Mouse (Mus musculus) stomach, postnatal 0 days (tissue): ENCODE measurements at regions not wholly inside any gene's neighbourhood (a gene's known extent, or its start where the extent isn't known, plus 50 kb on each side); places are given as distances from the start of the nearest gene placed in this dataset.

Source experiments
- ATAC-seq: fragments of 200-750 bp; cut with Nextera tagmentation; 2 replicates; pipeline ENCODE4 v1.8.0; 2017; ENCODE audit not compliant: low FRiP score, low TSS enrichment
- DNase-seq: peaks from one replicate; pipeline ENCODE4 v3.0.0-alpha.2; 2016; ENCODE audit warnings: low spot score
- H3K27ac ChIP-seq: fragments of 300-500 bp; sonication (generic); replicated peaks from 2 replicates; pipeline ENCODE4 v1.5.1; 2014; ENCODE audit warnings: mild to moderate bottlenecking, control low read depth
- H3K27me3 ChIP-seq: fragments of 300-500 bp; sonication (generic); 2 replicates; pipeline ENCODE4 v1.6.1; 2014; ENCODE audit warnings: low read length; ENCODE audit not compliant: control insufficient read depth, insufficient read depth
- H3K36me3 ChIP-seq: fragments of 300-500 bp; sonication (generic); 2 replicates; pipeline ENCODE4 v1.6.1; 2014; ENCODE audit warnings: low read length, mixed read lengths; ENCODE audit not compliant: control insufficient read depth, insufficient read depth
- H3K4me1 ChIP-seq: fragments of 300-500 bp; sonication (generic); replicated peaks from 2 replicates; pipeline ENCODE4 v1.6.1; 2014; ENCODE audit warnings: antibody characterized with exemption; ENCODE audit not compliant: control insufficient read depth, insufficient read depth
- H3K4me2 ChIP-seq: fragments of 300-500 bp; sonication (generic); replicated peaks from 2 replicates; pipeline ENCODE4 v1.6.1; 2014; ENCODE audit warnings: low read depth, mild to moderate bottlenecking, control low read depth, moderate library complexity
- H3K4me3 ChIP-seq: fragments of 300-500 bp; sonication (generic); 2 replicates; pipeline ENCODE4 v1.5.1; 2014; ENCODE audit warnings: low read depth, low read length, control low read depth
- H3K9ac ChIP-seq: fragments of 300-500 bp; sonication (generic); 2 replicates; pipeline ENCODE4 v1.6.1; 2014; ENCODE audit warnings: mild to moderate bottlenecking, low read length, control low read depth, mixed read lengths
- H3K9me3 ChIP-seq: fragments of 300-500 bp; sonication (generic); 2 replicates; pipeline ENCODE4 v1.6.1; 2016; ENCODE audit warnings: low read length; ENCODE audit not compliant: control insufficient read depth
- CTCF ChIP-seq: IDR thresholded peaks from 2 replicates; pipeline ENCODE4 v1.5.1; 2016; ENCODE audit warnings: antibody characterized with exemption, low read depth, mild to moderate bottlenecking, moderate library complexity
- EP300 ChIP-seq: optimal IDR thresholded peaks from 2 replicates; pipeline ENCODE3; 2016; ENCODE audit warnings: antibody characterized with exemption
- WGBS: fragments of 180-500 bp; shearing (Covaris S2); extraction: QIAGEN DNeasy Blood & Tissue Kit; methylation state at CpG from one replicate; pipeline ENCODE4 v1.1.7; 2014; 5-methylcytosine and 5-hydroxymethylcytosine counted together

DNA sequence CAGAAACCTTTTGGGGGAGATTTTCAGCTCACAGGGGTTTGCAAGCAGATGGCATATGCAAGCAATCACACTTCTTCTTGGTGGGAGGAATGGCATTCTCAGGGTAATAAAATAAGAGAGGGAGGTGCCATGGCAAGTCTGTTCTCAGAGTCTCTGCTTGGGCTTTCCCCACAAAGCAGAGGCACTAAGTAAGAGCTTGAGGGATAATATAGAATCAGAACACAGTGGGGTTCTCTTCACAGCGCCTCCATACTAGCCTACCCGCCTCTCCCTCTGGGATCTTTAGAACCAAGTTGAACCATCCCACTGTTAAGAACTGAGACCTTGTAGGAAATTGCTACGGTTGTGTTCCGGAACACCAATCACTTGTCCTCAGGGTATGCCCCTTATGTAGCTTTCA, 387.8 kb downstream of the Prkd1 start:
- H3K4me2 ChIP-seq, result no peak overlapping the region
- no peak for TF ChIP-seq CTCF
- TF ChIP-seq EP300, result no peak
- WGBS, result 89% methylated on average over 4 of the region's 4 CpGs
- ATAC-seq (no peak), DNase-seq (no peak)
- no peak overlapping the region for H3K4me3 ChIP-seq
- H3K36me3 ChIP-seq, result no peaks in the 10 kb centered on the region
- no peak overlapping the region for H3K9ac ChIP-seq
- H3K4me1 ChIP-seq, result no peaks in the 10 kb centered on the region
- H3K27me3 ChIP-seq, result no peaks in the 10 kb centered on the region
- H3K27ac ChIP-seq, result no peak overlapping the region
- H3K9me3 ChIP-seq, result no peaks in the 10 kb centered on the region

GRCm38 (mm10) chr12:50273239-50273880, 375.5 kb downstream of the Prkd1 start:
- Histone ChIP-seq H3K27me3 (no peaks in the 10 kb centered on the region), H3K27ac (no peak overlapping the region), H3K9ac (no peak overlapping the region), H3K4me2 (no peak overlapping the region), H3K9me3 (no peaks in the 10 kb centered on the region), H3K4me3 (no peak overlapping the region), H3K36me3 (no peaks in the 10 kb centered on the region), H3K4me1 (no peaks in the 10 kb centered on the region)
- 69% methylated on average over 2 of the region's 2 CpGs for WGBS
- TF ChIP-seq CTCF (no peak), EP300 (no peak)
- peak; percentile 66; the same call in 1 of the 2 replicates for ATAC-seq
- DNase-seq, result peak; percentile 14

- no peaks in the 10 kb centered on the region for H3K9me3 ChIP-seq
- no peak overlapping the region for H3K9ac ChIP-seq
- H3K4me3 ChIP-seq, result no peak overlapping the region
- ATAC-seq (no peak), DNase-seq (no peak)
- H3K4me2 ChIP-seq, result no peak overlapping the region
- 63% methylated on average over 1 of the region's 1 CpGs for WGBS
- H3K36me3 ChIP-seq, result no peaks in the 10 kb centered on the region
- H3K27ac ChIP-seq, result no peak overlapping the region
- no peaks in the 10 kb centered on the region for H3K4me1 ChIP-seq
- no peaks in the 10 kb centered on the region for H3K27me3 ChIP-seq
- TF ChIP-seq CTCF (0 out of 2 replicates have a peak, but pooled peaks have one; percentile 23), EP300 (no peak)
Observed at GRCm38 (mm10) chr12:50281615-50282014, 367.3 kb downstream of the Prkd1 start.
